Mouse (Mus musculus) neural tube, embryonic 12.5 days (tissue): Measurements from ENCODE around the gene Prdm16. TPM values are rescaled to one million over a fixed set of nuclear protein-coding genes. Genes with fewer than 3 reads are reported as not detected.
A peak's percentile ranks its signal among the peaks of the same experiment; 100 is the strongest.

ENCODE experiments used
- ATAC-seq: fragments of 200-750 bp; cut with Nextera tagmentation; 2 replicates; pipeline ENCODE4 v1.8.0; 2017; ENCODE audit warnings: low read depth, mild to moderate bottlenecking, moderate TSS enrichment, moderate library complexity; ENCODE audit not compliant: low FRiP score
- H3K27ac ChIP-seq: fragments of 300-500 bp; sonication (generic); 2 replicates; pipeline ENCODE4 v1.5.1; 2016
- H3K27me3 ChIP-seq: fragments of 300-500 bp; sonication (generic); replicated peaks from 2 replicates; pipeline ENCODE4 v1.6.1; 2016; ENCODE audit warnings: mild to moderate bottlenecking
- H3K36me3 ChIP-seq: fragments of 300-500 bp; sonication (generic); 2 replicates; pipeline ENCODE4 v1.6.1; 2016; ENCODE audit warnings: mild to moderate bottlenecking
- H3K4me1 ChIP-seq: fragments of 300-500 bp; sonication (generic); 2 replicates; pipeline ENCODE4 v1.6.1; 2016
- H3K4me2 ChIP-seq: fragments of 300-500 bp; sonication (generic); replicated peaks from 2 replicates; pipeline ENCODE4 v1.6.1; 2016; ENCODE audit warnings: mild to moderate bottlenecking
- H3K4me3 ChIP-seq: fragments of 300-500 bp; sonication (generic); 2 replicates; pipeline ENCODE4 v1.5.1; 2016
- H3K9ac ChIP-seq: fragments of 300-500 bp; sonication (generic); 2 replicates; pipeline ENCODE4 v1.6.1; 2016; ENCODE audit warnings: mild to moderate bottlenecking
- H3K9me3 ChIP-seq: fragments of 300-500 bp; sonication (generic); 2 replicates; pipeline ENCODE4 v1.6.1; 2016; ENCODE audit warnings: mild to moderate bottlenecking
- WGBS: fragments of 180-500 bp; shearing (Covaris S2); methylation state at CpG from one replicate; pipeline ENCODE4 v1.1.7; 2016; 5-methylcytosine and 5-hydroxymethylcytosine counted together
- polyA plus RNA-seq: library from polyadenylated mRNA; unstranded; fragments of >200 nt; fragmentation: Nextera tagmentation; extraction: Ambion mirVana; gene quantifications from 2 replicates; pipeline ENCODE4 v1.2.1, GENCODE M21; 2016

The Prdm16 gene
- polyA plus RNA-seq, 1 experiment from 2014 or later: 12.9 TPM

- Histone ChIP-seq H3K27me3 (peaks cover 21% of the 10 kb centered on the region), H3K4me1 (peaks cover 42% of the 10 kb centered on the region), H3K36me3 (no peaks in the 10 kb centered on the region), H3K4me2 (no peak overlapping the region), H3K9me3 (no peaks in the 10 kb centered on the region), H3K27ac (no peak overlapping the region), H3K9ac (no peak overlapping the region), H3K4me3 (no peak overlapping the region)
- ATAC-seq: no peak
- WGBS: 78% methylated on average over 3 of the region's 3 CpGs
Observed at GRCm38 (mm10) chr4:154623241-154623640, 13.4 kb downstream of the Prdm16 start.

- ATAC-seq: no peak
- H3K4me1 ChIP-seq: peaks cover 46% of the 10 kb centered on the region
- H3K36me3 ChIP-seq: no peaks in the 10 kb centered on the region
- H3K9me3 ChIP-seq: no peaks in the 10 kb centered on the region
- no peak overlapping the region for H3K4me2 ChIP-seq
- 94% methylated on average over 4 of the region's 4 CpGs for WGBS
- H3K4me3 ChIP-seq: no peak overlapping the region
- no peak overlapping the region for H3K9ac ChIP-seq
- H3K27ac ChIP-seq: no peak overlapping the region
- H3K27me3 ChIP-seq: peaks cover 14% of the 10 kb centered on the region
Observed at GRCm38 (mm10) chr4:154622521-154622920, 14.2 kb downstream of the Prdm16 start.

- H3K9ac ChIP-seq: no peak overlapping the region
- H3K9me3 ChIP-seq: no peaks in the 10 kb centered on the region
- H3K4me1 ChIP-seq: no peaks in the 10 kb centered on the region
- H3K4me3 ChIP-seq: no peak overlapping the region
- H3K27ac ChIP-seq: no peak overlapping the region
- H3K36me3 ChIP-seq: no peaks in the 10 kb centered on the region
- H3K4me2 ChIP-seq: no peak overlapping the region
- no peak for ATAC-seq
- 86% methylated on average over 10 of the region's 10 CpGs for WGBS
- H3K27me3 ChIP-seq: no peaks in the 10 kb centered on the region; the same call in 1 of the 2 replicates
Observed at GRCm38 (mm10) chr4:154611167-154611566, 25.5 kb downstream of the Prdm16 start.

- Histone ChIP-seq H3K27me3 (0 out of 2 replicates have a peak, but pooled peaks cover 3% of the 10 kb centered on the region), H3K9me3 (no peaks in the 10 kb centered on the region), H3K4me2 (no peak overlapping the region), H3K27ac (no peak overlapping the region), H3K9ac (no peak overlapping the region), H3K4me1 (peaks cover 17% of the 10 kb centered on the region), H3K4me3 (no peak overlapping the region), H3K36me3 (no peaks in the 10 kb centered on the region)
- WGBS: 88% methylated on average over 5 of the region's 5 CpGs
- no peak for ATAC-seq
Observed at GRCm38 (mm10) chr4:154607724-154608123, 28.9 kb downstream of the Prdm16 start.

GRCm38 (mm10) chr4:154604442-154604830 lies 32.2 kb downstream of the Prdm16 start:
- WGBS: 68% methylated on average over 7 of the region's 7 CpGs
- Histone ChIP-seq H3K9ac (no peak overlapping the region), H3K27ac (no peak overlapping the region), H3K4me2 (peak overlapping the region; percentile 12; the same call in 1 of the 2 replicates), H3K4me3 (no peak overlapping the region), H3K36me3 (no peaks in the 10 kb centered on the region), H3K9me3 (no peaks in the 10 kb centered on the region), H3K4me1 (peaks cover 48% of the 10 kb centered on the region), H3K27me3 (peaks cover 3% of the 10 kb centered on the region; the same call in 1 of the 2 replicates)
- ATAC-seq: no peak

GRCm38 (mm10) chr4:154603663-154604441 lies 32.8 kb downstream of the Prdm16 start:
- H3K27me3 ChIP-seq: peaks cover 5% of the 10 kb centered on the region; the same call in 1 of the 2 replicates
- ATAC-seq: peak; percentile 70
- H3K9me3 ChIP-seq: no peaks in the 10 kb centered on the region
- 14% methylated on average over 25 of the region's 25 CpGs for WGBS
- no peak overlapping the region for H3K27ac ChIP-seq
- H3K36me3 ChIP-seq: no peaks in the 10 kb centered on the region
- no peak overlapping the region for H3K4me3 ChIP-seq
- peak overlapping the region; percentile 12; the same call in 1 of the 2 replicates for H3K4me2 ChIP-seq
- H3K4me1 ChIP-seq: peaks cover 54% of the 10 kb centered on the region
- H3K9ac ChIP-seq: no peak overlapping the region

GRCm38 (mm10) chr4:154602409-154602808 lies 34.3 kb downstream of the Prdm16 start:
- WGBS: 82% methylated on average over 10 of the region's 10 CpGs
- Histone ChIP-seq H3K4me2 (no peak overlapping the region), H3K27me3 (peaks cover 13% of the 10 kb centered on the region; the same call in 1 of the 2 replicates), H3K9me3 (no peaks in the 10 kb centered on the region), H3K4me3 (no peak overlapping the region), H3K4me1 (peaks cover 69% of the 10 kb centered on the region), H3K36me3 (no peaks in the 10 kb centered on the region), H3K27ac (no peak overlapping the region), H3K9ac (no peak overlapping the region)
- ATAC-seq: no peak

GRCm38 (mm10) chr4:154601006-154601405 lies 35.7 kb downstream of the Prdm16 start:
- H3K36me3 ChIP-seq: no peaks in the 10 kb centered on the region
- H3K4me3 ChIP-seq: no peak overlapping the region
- ATAC-seq: no peak
- H3K27me3 ChIP-seq: peaks cover 13% of the 10 kb centered on the region; the same call in 1 of the 2 replicates
- H3K9me3 ChIP-seq: no peaks in the 10 kb centered on the region
- H3K9ac ChIP-seq: no peak overlapping the region
- WGBS: 37% methylated on average over 3 of the region's 3 CpGs
- H3K4me2 ChIP-seq: no peak overlapping the region
- H3K4me1 ChIP-seq: peaks cover 75% of the 10 kb centered on the region
- no peak overlapping the region for H3K27ac ChIP-seq

GRCm38 (mm10) chr4:154599977-154600376 lies 36.7 kb downstream of the Prdm16 start:
- H3K4me1 ChIP-seq: peaks cover 85% of the 10 kb centered on the region
- no peaks in the 10 kb centered on the region for H3K9me3 ChIP-seq
- peak overlapping the region; percentile 36 for H3K4me2 ChIP-seq
- H3K4me3 ChIP-seq: no peak overlapping the region
- no peak overlapping the region for H3K9ac ChIP-seq
- WGBS: 10% methylated on average over 10 of the region's 10 CpGs
- H3K27ac ChIP-seq: no peak overlapping the region
- no peaks in the 10 kb centered on the region for H3K36me3 ChIP-seq
- peak; percentile 41 for ATAC-seq
- peaks cover 13% of the 10 kb centered on the region; the same call in 1 of the 2 replicates for H3K27me3 ChIP-seq

GRCm38 (mm10) chr4:154598357-154598756 lies 38.3 kb downstream of the Prdm16 start:
- ATAC-seq: no peak
- no peak overlapping the region for H3K27ac ChIP-seq
- 63% methylated on average over 7 of the region's 7 CpGs for WGBS
- peaks cover 90% of the 10 kb centered on the region for H3K4me1 ChIP-seq
- H3K9me3 ChIP-seq: no peaks in the 10 kb centered on the region
- no peak overlapping the region for H3K4me2 ChIP-seq
- H3K36me3 ChIP-seq: no peaks in the 10 kb centered on the region
- no peak overlapping the region for H3K9ac ChIP-seq
- no peak overlapping the region for H3K4me3 ChIP-seq
- peaks cover 10% of the 10 kb centered on the region; the same call in 1 of the 2 replicates for H3K27me3 ChIP-seq

- Histone ChIP-seq H3K27me3 (peaks cover 10% of the 10 kb centered on the region; the same call in 1 of the 2 replicates), H3K4me2 (no peak overlapping the region), H3K9ac (no peak overlapping the region), H3K4me1 (peaks cover 90% of the 10 kb centered on the region), H3K36me3 (no peaks in the 10 kb centered on the region), H3K4me3 (no peak overlapping the region), H3K27ac (no peak overlapping the region), H3K9me3 (no peaks in the 10 kb centered on the region)
- WGBS: 72% methylated on average over 4 of the region's 4 CpGs
- ATAC-seq: no peak
Observed at GRCm38 (mm10) chr4:154596805-154597204, 39.9 kb downstream of the Prdm16 start.

- peak overlapping the region; percentile 21; the same call in 1 of the 2 replicates for H3K9ac ChIP-seq
- H3K4me3 ChIP-seq: no peak overlapping the region
- peaks cover 14% of the 10 kb centered on the region; the same call in 1 of the 2 replicates for H3K27me3 ChIP-seq
- H3K4me1 ChIP-seq: peaks cover 80% of the 10 kb centered on the region
- H3K9me3 ChIP-seq: no peaks in the 10 kb centered on the region
- peak overlapping the region; percentile 74 for H3K27ac ChIP-seq
- H3K4me2 ChIP-seq: peak overlapping the region; percentile 45
- ATAC-seq: peak; percentile 85
- H3K36me3 ChIP-seq: no peaks in the 10 kb centered on the region
- 6% methylated on average over 21 of the region's 21 CpGs for WGBS
Observed at GRCm38 (mm10) chr4:154594761-154595556, 41.7 kb downstream of the Prdm16 start.
